ENCODE assay signal across 13 mouse cellular contexts in genomic region chr9:43970858-43971257, GRCm38 (mm10).
A peak's percentile ranks its signal among the peaks of the same experiment; 100 is the strongest.
DNase-seq lines count a peak whose midpoint lies in the region; ATAC-seq lines count a peak whose summit lies in the region.
"Had no signal": no experiment of that assay in that cellular context is flagged by ENCODE, and none has a peak within 500 bp of the region (broad histone marks: within the 10 kb centered on the region; RNA-seq: fewer than 3 reads in every experiment).

No protein-coding gene starts in this region.

- H3K4me3 ChIP-seq in hindbrain, embryonic 11.5 days (ENCODE audit: low read depth, low read length) = no peak overlapping the region
- no peak overlapping the region for H3K4me3 ChIP-seq in midbrain, embryonic 16.5 days (ENCODE audit: low read depth, low read length)
- H3K4me3 ChIP-seq: liver, embryonic 13.5 days; myocyte had no signal

- no peak overlapping the region for H3K9ac ChIP-seq in hindbrain, embryonic 11.5 days (ENCODE audit: low read depth, low read length)
- peak overlapping the region; percentile 13; the same call in 1 of the 2 replicates for H3K9ac ChIP-seq in midbrain, embryonic 16.5 days (ENCODE audit: low read depth, low read length)
- H3K9ac ChIP-seq: liver, embryonic 13.5 days had no signal

- H3K27ac ChIP-seq in hindbrain, embryonic 11.5 days (ENCODE audit: low read depth, low read length) = peak overlapping the region; percentile 74
- H3K27ac ChIP-seq in midbrain, embryonic 16.5 days (ENCODE audit: low read length) = no peak overlapping the region
- H3K27ac ChIP-seq: liver, embryonic 13.5 days had no signal

- H3K9me3 ChIP-seq in hindbrain, embryonic 11.5 days (ENCODE audit: control insufficient read depth, low read length) = no peaks in the 10 kb centered on the region
- no peaks in the 10 kb centered on the region for H3K9me3 ChIP-seq in midbrain, embryonic 16.5 days (replicated peaks; ENCODE audit: control insufficient read depth, low read length, poor library complexity, severe bottlenecking)
- H3K9me3 ChIP-seq: G1E; liver, embryonic 13.5 days had no signal

- H3K36me3 ChIP-seq in hindbrain, embryonic 11.5 days (ENCODE audit: control insufficient read depth, insufficient read depth, low read length) = no peaks in the 10 kb centered on the region
- no peaks in the 10 kb centered on the region for H3K36me3 ChIP-seq in midbrain, embryonic 16.5 days (ENCODE audit: control insufficient read depth, insufficient read depth, low read length)
- H3K36me3 ChIP-seq: G1E; liver, embryonic 13.5 days had no signal

- no peak overlapping the region for H3K4me2 ChIP-seq in hindbrain, embryonic 11.5 days (replicated peaks; ENCODE audit: low read depth, low read length)
- no peak overlapping the region for H3K4me2 ChIP-seq in midbrain, embryonic 16.5 days (ENCODE audit: low read length)
- H3K4me2 ChIP-seq: liver, embryonic 13.5 days had no signal

- peaks cover 4% of the 10 kb centered on the region; the same call in 1 of the 2 replicates for H3K27me3 ChIP-seq in hindbrain, embryonic 11.5 days (ENCODE audit: control insufficient read depth, insufficient read depth, low read length)
- no peaks in the 10 kb centered on the region for H3K27me3 ChIP-seq in midbrain, embryonic 16.5 days (ENCODE audit: control insufficient read depth, insufficient read depth, low read depth, low read length)
- H3K27me3 ChIP-seq: liver, embryonic 13.5 days had no signal

- DNase-seq in heart, adult 9 months (ENCODE audit: low spot score in 2 of 2) = peak; percentile 28 to 53
- DNase-seq in heart, postnatal 25 days (ENCODE audit: low spot score) = no peak
- DNase-seq in cerebellum, adult 18-20 months = peak; percentile 39 to 52
- DNase-seq in hindbrain, embryonic 11.5 days (ENCODE audit: low spot score) = peak; percentile 22
- DNase-seq in spleen, postnatal 36 days (ENCODE audit: low spot score in 2 of 2) = no peak
- no peak for DNase-seq in left cerebral cortex, adult 9 months (ENCODE audit: low spot score in 2 of 2)
- DNase-seq: adrenal gland, postnatal 36 days; liver, embryonic 13.5 days; lung, postnatal 4 days had no signal

- WGBS in hindbrain, embryonic 11.5 days = 48% methylated on average over 3 of the region's 3 CpGs
- 35% methylated on average over 3 of the region's 3 CpGs for WGBS in midbrain, embryonic 16.5 days

- H3K4me1 ChIP-seq in hindbrain, embryonic 11.5 days (replicated peaks; ENCODE audit: control insufficient read depth, insufficient read depth, low read length) = peaks cover 12% of the 10 kb centered on the region
- peaks cover 20% of the 10 kb centered on the region for H3K4me1 ChIP-seq in midbrain, embryonic 16.5 days (ENCODE audit: control insufficient read depth, insufficient read depth, low read length)
- H3K4me1 ChIP-seq: liver, embryonic 13.5 days had no signal

- no peak; the same call in none of the 2 replicates for ATAC-seq in hindbrain, embryonic 11.5 days (ENCODE audit: low FRiP score)
- ATAC-seq in midbrain, embryonic 16.5 days = 0 out of 2 replicates have a peak, but pooled peaks have one; percentile 6
- ATAC-seq in megakaryocyte progenitor cell, adult 5-6 weeks (replicated peaks; ENCODE audit: poor library complexity) = no peak

- intact Hi-C loops in heart, postnatal 25 days (cut with DNase I) = no loop called here

Comparison
In these comparisons a context has a peak if more than half of its experiments do, and no peak if none do; other contexts are left out.
1. DNase-seq: peak in heart, adult 9 months (2 of 2), cerebellum, adult 18-20 months (2 of 2) and hindbrain, embryonic 11.5 days (single experiment); none in heart, postnatal 25 days (single experiment), spleen, postnatal 36 days (0 of 2) and left cerebral cortex, adult 9 months (0 of 2).